Mouse (Mus musculus) embryonic fibroblast, embryonic 13.5 days (primary cell): ENCODE results near the gene Gna11.

Source experiments
- CTCF ChIP-seq: IDR thresholded peaks from 2 replicates; pipeline ENCODE4 v1.5.1; 2011; ENCODE audit warnings: mild to moderate bottlenecking, control low read depth, low read length, moderate library complexity, borderline replicate concordance; ENCODE audit not compliant: insufficient read depth
- POLR2A ChIP-seq: IDR thresholded peaks from 2 replicates; pipeline ENCODE4 v1.6.1; 2011; ENCODE audit warnings: low read depth, mild to moderate bottlenecking, control low read depth, low read length, moderate library complexity

DNA sequence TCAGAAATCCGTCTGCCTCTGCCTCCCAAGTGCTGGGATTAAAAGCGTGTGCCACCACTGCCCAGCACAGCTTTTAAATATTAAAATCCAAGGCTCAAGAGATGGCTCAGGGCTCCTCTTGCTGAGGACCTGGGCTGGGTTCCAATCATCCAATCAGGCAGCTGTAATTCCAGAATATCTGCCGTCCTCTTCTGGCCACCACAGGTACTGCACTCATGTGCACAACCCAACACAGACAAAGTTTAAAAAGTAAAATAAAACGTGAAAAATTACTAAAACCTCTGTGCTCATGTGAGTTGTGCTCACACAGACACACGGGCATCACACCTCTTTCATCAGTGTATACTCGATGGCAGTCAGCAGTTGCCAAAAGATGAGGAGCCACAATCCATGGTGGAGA is 8.3 kb downstream of the Gna11 start:
- TF ChIP-seq CTCF (no peak), POLR2A (no peak)
